Mouse (Mus musculus): ENCODE data around the gene Lce1k. TPM values are rescaled to one million over a fixed set of nuclear protein-coding genes. Genes with fewer than 3 reads are reported as not detected.
"Not testable (repeated sequence)": the region's sequence is repeated elsewhere in the genome, so short reads cannot be mapped to it uniquely, and the experiment has no call there.

Gene Lce1k
- polyA plus RNA-seq (2015; fragmentation: Nextera tagmentation; extraction: Ambion mirVana): 1.3 TPM in 1 of 2 replicates, not detected in the other

DNA sequence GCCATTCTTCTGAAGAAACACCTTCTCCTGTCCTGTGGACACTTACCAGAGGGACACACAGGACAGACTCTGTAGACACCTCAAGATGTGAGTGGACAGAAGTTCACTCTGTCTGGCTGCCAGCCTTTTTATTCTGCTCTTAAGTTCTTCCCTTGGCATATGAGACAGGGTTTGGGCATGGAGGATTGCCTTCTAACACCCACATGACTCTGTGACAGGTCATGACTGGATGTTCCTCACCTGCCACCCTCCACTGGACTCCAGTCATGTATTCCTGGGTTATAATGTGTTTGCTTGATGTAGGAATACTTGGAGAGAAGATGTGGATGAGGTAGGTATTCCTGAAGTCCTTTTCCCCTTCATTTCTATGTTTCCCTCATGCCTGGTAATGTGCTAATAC lies at the start of gene Lce1k:
Gene Lce1k, minus strand, starts transcription at position 101 of the 400 bp plus-strand sequence.
- Histone ChIP-seq H3K9me3 (no peaks in the 10 kb centered on the region), H3K4me3 (no peak within 1 kb of the TSS), H3K27me3 (no peaks in the 10 kb centered on the region), H3K4me1 (no peaks in the 10 kb centered on the region), H3K36me3 (no peaks in the 10 kb centered on the region), H3K9ac (no peak within 1 kb of the TSS), H3K4me2 (no peak within 1 kb of the TSS), H3K27ac (no peak within 1 kb of the TSS)
- ATAC-seq (ENCODE audit: insufficient number of reproducible peaks, low FRiP score, low TSS enrichment, low read depth): no peak

DNA sequence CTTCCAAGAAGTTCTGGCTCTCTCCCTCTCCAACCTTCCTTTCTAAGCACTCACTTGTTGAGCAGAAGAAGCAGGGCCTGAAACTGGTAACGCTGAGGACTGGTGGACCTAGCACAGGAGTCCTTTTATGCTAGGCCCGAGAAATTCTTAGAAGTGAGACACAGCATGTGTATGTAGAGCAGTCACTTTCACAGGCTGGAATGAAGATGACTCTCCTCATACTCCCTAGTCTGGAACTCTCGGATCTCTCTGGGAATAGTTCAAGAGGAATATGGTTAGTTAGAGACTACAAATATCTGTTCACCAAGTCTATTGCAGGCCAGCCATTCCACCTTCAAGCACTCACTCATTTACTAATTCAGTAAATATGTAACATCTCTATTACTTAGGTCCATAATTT lies 43.5 kb upstream of the Lce1k start, which contains the start of gene Lce1l:
Gene Lce1l, minus strand, starts transcription at position 101 of the 400 bp plus-strand sequence.
- no peak within 1 kb of the TSS for H3K9ac ChIP-seq
- ATAC-seq (ENCODE audit: insufficient number of reproducible peaks, low FRiP score, low TSS enrichment, low read depth): no peak
- no peaks in the 10 kb centered on the region for H3K36me3 ChIP-seq
- H3K4me3 ChIP-seq: no peak within 1 kb of the TSS
- 81% methylated on average over 3 of the region's 3 CpGs for WGBS
- H3K4me2 ChIP-seq: no peak within 1 kb of the TSS
- no peaks in the 10 kb centered on the region for H3K27me3 ChIP-seq
- no peaks in the 10 kb centered on the region for H3K9me3 ChIP-seq
- H3K4me1 ChIP-seq: no peaks in the 10 kb centered on the region
- no peak within 1 kb of the TSS for H3K27ac ChIP-seq

DNA sequence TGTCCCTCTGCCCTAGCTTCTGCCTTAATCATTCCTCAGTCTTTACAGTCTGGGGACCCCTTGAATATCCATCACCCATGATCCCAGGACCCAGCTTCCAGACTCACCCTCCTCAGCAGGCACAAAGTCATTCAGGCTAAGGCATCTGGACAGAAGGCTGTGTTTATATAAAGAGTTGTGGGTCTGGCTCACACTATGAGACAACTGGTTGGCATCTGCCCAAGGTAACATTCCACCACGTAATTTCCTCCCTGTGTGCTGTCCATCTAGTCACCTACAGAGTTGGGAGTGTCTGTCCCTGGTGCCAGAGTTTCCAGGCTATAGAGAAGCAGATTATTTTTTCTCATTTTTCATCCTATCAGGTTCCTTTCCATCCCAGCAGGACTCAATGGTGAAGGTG lies 19.4 kb upstream of the Lce1k start, which contains the start of gene Kprp:
Gene Kprp, minus strand, starts transcription at position 140 of the 400 bp plus-strand sequence.
- H3K9ac ChIP-seq: no peak within 1 kb of the TSS
- no peaks in the 10 kb centered on the region for H3K36me3 ChIP-seq
- no peaks in the 10 kb centered on the region for H3K27me3 ChIP-seq
- no peaks in the 10 kb centered on the region for H3K9me3 ChIP-seq
- WGBS: 46% methylated on average over 1 of the region's 1 CpGs
- no peak within 1 kb of the TSS for H3K27ac ChIP-seq
- no peak within 1 kb of the TSS for H3K4me3 ChIP-seq
- H3K4me1 ChIP-seq: no peaks in the 10 kb centered on the region
- ATAC-seq (ENCODE audit: insufficient number of reproducible peaks, low FRiP score, low TSS enrichment, low read depth): no peak
- no peak within 1 kb of the TSS for H3K4me2 ChIP-seq

DNA sequence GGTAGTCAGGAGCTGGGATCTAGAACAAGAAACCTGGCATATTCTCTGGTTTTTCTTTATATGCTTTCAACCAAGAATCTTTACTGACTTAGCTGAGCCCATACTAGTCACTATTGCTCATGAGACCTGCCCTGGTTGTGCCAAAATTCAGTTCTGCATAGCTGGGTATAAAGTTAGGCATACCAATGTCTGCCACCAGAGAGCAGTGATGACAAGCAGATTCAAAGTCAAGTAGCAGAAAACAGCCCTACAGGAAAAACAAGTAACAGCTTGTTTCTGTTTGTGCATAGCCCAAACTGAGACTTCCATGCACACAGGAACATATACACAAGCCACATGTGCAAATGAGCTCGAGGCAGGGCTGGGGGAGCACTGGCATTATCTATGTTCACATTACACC lies 18.1 kb upstream of the Lce1k start:
- ATAC-seq (ENCODE audit: insufficient number of reproducible peaks, low FRiP score, low TSS enrichment, low read depth): no peak
- Histone ChIP-seq H3K9ac (no peak overlapping the region), H3K27me3 (no peaks in the 10 kb centered on the region), H3K27ac (no peak overlapping the region), H3K4me3 (no peak overlapping the region), H3K9me3 (no peaks in the 10 kb centered on the region), H3K4me2 (no peak overlapping the region), H3K36me3 (no peaks in the 10 kb centered on the region), H3K4me1 (no peaks in the 10 kb centered on the region)
- 32% methylated on average over 1 of the region's 1 CpGs for WGBS

DNA sequence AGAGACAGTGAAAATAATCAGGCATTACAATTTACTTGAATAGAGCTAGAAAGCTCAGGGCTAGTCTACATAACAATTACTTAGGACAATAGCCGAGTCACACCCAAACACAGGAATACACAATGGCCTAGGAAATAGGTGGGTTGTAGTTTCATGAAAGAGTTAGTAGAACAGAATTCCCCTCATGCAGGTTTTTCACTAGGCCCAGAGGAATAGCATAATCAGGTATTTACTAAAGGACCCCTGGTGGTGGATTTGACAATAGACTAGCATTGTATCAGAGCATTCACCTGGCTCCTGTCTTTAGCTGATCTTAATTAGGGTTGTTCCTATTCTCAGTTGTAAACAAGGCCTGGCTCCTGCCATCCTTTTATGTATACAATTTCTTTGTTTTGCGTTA lies 8.3 kb upstream of the Lce1k start:
- H3K4me2 ChIP-seq; H3K27me3 ChIP-seq; H3K4me1 ChIP-seq; H3K36me3 ChIP-seq; H3K27ac ChIP-seq; ATAC-seq (ENCODE audit: insufficient number of reproducible peaks, low FRiP score, low TSS enrichment, low read depth); H3K4me3 ChIP-seq; H3K9me3 ChIP-seq; H3K9ac ChIP-seq: not testable (repeated sequence)
- WGBS: 87% methylated on average over 2 of the region's 2 CpGs

DNA sequence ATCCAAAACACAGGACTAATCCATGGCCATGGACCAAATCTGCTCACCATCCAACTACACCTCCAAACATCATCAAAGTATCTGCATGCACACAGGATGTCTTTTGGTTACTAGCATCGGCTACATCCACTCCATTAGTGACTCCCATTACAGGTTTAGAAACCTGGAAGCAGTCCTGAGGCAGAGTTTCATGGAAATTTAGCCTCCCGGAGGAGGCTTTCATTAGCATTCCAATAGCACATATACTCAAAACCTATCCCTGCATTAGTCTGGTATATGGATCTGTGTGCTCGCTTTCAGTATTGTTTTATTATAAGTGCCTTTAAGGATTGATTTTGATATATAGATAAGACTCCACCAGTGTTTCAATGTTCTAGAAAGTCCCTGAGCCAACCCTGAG lies 7.9 kb upstream of the Lce1k start:
- H3K4me3 ChIP-seq: no peak overlapping the region
- H3K4me2 ChIP-seq: no peak overlapping the region
- H3K9me3 ChIP-seq: no peaks in the 10 kb centered on the region
- ATAC-seq (ENCODE audit: insufficient number of reproducible peaks, low FRiP score, low TSS enrichment, low read depth): no peak
- H3K36me3 ChIP-seq: no peaks in the 10 kb centered on the region
- WGBS: 90% methylated on average over 3 of the region's 3 CpGs
- H3K27me3 ChIP-seq: no peaks in the 10 kb centered on the region
- no peak overlapping the region for H3K27ac ChIP-seq
- no peaks in the 10 kb centered on the region for H3K4me1 ChIP-seq
- H3K9ac ChIP-seq: no peak overlapping the region

DNA sequence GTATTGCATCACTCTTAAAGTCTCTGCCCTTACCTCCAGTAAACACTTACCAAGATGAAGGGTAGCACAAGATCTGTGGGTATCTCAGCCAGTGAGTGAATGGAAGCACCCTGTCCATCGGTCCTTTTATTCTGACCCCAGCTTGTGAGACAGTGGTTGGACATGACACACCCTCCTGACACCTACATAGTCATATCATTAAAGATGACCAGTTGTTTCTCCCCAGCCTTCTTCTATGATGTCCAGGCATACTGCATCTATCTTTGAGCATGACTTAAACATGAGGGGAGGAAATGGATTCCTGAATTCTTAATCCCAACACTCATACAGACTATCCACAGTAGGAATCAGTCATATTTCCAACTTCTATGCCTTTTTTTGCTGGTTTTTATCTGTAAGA lies 17.3 kb downstream of the Lce1k start, which contains the start of gene Lce1j:
Gene Lce1j, minus strand, starts transcription at position 101 of the 400 bp plus-strand sequence.
- Histone ChIP-seq H3K4me3 (no peak within 1 kb of the TSS), H3K4me2 (no peak within 1 kb of the TSS), H3K9ac (no peak within 1 kb of the TSS), H3K9me3 (no peaks in the 10 kb centered on the region), H3K27ac (no peak within 1 kb of the TSS), H3K36me3 (no peaks in the 10 kb centered on the region), H3K4me1 (no peaks in the 10 kb centered on the region), H3K27me3 (no peaks in the 10 kb centered on the region)
- 94% methylated on average over 1 of the region's 1 CpGs for WGBS
- ATAC-seq (ENCODE audit: insufficient number of reproducible peaks, low FRiP score, low TSS enrichment, low read depth): no peak

DNA sequence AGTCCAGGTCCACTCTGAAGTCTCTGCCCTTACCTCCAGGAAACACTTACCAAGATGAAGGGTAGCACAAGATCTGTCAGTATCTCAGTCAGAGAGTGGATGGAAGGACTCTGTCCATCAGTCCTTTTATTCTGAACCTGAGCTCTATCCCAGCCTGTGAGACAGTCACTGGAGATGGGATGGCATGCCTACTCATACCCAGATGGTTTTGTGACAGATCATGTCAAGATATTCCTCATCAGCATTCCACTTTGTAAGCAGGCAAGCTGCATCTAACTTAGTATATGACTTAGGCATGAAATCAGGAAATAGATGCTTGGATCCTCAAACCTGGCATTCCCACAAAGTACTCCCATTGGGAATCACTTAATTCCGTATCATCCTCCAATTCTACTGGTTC lies 28.9 kb downstream of the Lce1k start, which contains the start of gene Lce1i:
Gene Lce1i, minus strand, starts transcription at position 101 of the 400 bp plus-strand sequence.
- no peak within 1 kb of the TSS for H3K4me3 ChIP-seq
- no peaks in the 10 kb centered on the region for H3K27me3 ChIP-seq
- H3K4me1 ChIP-seq: no peaks in the 10 kb centered on the region
- H3K27ac ChIP-seq: no peak within 1 kb of the TSS
- H3K9ac ChIP-seq: no peak within 1 kb of the TSS
- H3K9me3 ChIP-seq: no peaks in the 10 kb centered on the region
- no peak for ATAC-seq (ENCODE audit: insufficient number of reproducible peaks, low FRiP score, low TSS enrichment, low read depth)
- H3K4me2 ChIP-seq: no peak within 1 kb of the TSS
- WGBS: 76% methylated on average over 1 of the region's 1 CpGs
- no peaks in the 10 kb centered on the region for H3K36me3 ChIP-seq

DNA sequence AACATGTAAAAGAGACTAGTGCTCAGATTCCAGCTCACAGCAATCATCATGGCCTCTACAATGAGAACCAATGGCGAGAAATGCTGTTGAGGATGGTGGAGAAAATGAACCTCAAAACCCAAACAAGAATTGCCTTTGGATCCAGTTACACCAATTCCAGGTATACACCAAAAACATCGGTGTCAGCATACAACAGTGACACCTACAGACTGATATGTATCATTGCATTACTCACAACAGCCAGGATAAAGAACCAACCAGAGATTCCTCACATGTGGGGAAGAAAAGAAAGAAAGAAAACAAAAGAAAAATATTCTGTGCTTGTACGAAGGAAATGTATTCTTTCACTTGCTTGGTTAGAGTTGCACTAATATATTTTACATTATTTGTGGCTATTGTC lies 36.1 kb downstream of the Lce1k start:
- Histone ChIP-seq H3K27me3 (no peaks in the 10 kb centered on the region), H3K9ac (no peak overlapping the region), H3K4me2 (no peak overlapping the region), H3K36me3 (no peaks in the 10 kb centered on the region), H3K4me3 (no peak overlapping the region), H3K4me1 (no peaks in the 10 kb centered on the region), H3K9me3 (no peaks in the 10 kb centered on the region), H3K27ac (no peak overlapping the region)
- WGBS: 18% methylated on average over 3 of the region's 3 CpGs
- no peak for ATAC-seq (ENCODE audit: insufficient number of reproducible peaks, low FRiP score, low TSS enrichment, low read depth)

DNA sequence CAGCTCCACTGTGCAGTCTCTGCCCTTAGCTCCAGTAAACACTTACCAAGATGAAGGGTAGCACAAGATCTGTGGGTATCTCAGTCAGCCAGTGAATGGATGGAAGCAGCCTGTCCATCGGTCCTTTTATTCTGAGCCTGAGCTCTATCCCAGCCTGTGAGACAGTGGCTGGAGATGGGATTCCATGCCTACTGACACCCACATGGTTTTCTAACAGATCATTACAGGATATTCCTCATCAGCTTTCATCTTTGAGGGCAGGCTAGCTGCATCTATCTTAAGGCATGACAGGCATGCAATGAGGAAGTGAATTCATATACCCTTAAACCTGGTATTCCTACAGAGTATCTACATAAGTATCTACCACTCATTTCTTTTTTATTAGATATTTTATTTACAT lies 42.7 kb downstream of the Lce1k start, which contains the start of gene Lce1h:
Gene Lce1h, minus strand, starts transcription at position 101 of the 400 bp plus-strand sequence.
- H3K4me3 ChIP-seq: no peak within 1 kb of the TSS
- H3K9ac ChIP-seq: no peak within 1 kb of the TSS
- WGBS: 83% methylated on average over 1 of the region's 1 CpGs

More for the DNA sequence above, 42.7 kb downstream of the Lce1k start, which contains the start of gene Lce1h:
- Histone ChIP-seq H3K36me3 (no peaks in the 10 kb centered on the region), H3K27ac (no peak within 1 kb of the TSS), H3K4me1 (no peaks in the 10 kb centered on the region), H3K27me3 (no peaks in the 10 kb centered on the region), H3K4me2 (no peak within 1 kb of the TSS), H3K9me3 (no peaks in the 10 kb centered on the region)
- no peak for ATAC-seq (ENCODE audit: insufficient number of reproducible peaks, low FRiP score, low TSS enrichment, low read depth)

Other genes starting within 250 kb of the Lce1k start
- gene Ivl, start 234.2 kb downstream of the Lce1k start, polyA plus RNA-seq (2015; fragmentation: Nextera tagmentation; extraction: Ambion mirVana): 19.2 and 25.9 TPM in 2 replicates
- gene Smcp, start 218.9 kb downstream of the Lce1k start, polyA plus RNA-seq (2015; fragmentation: Nextera tagmentation; extraction: Ambion mirVana): not detected in 2 replicates
- gene 2210017I01Rik, start 200.4 kb downstream of the Lce1k start, polyA plus RNA-seq (2015; fragmentation: Nextera tagmentation; extraction: Ambion mirVana): 0.37 TPM in 1 of 2 replicates, not detected in the other
- gene Lce6a, start 186.2 kb downstream of the Lce1k start, polyA plus RNA-seq (2015; fragmentation: Nextera tagmentation; extraction: Ambion mirVana): 7.3 and 8.9 TPM in 2 replicates
- 1.5 and 9.5 TPM in 2 replicates for gene Lce1a1, start 159.6 kb downstream of the Lce1k start, polyA plus RNA-seq (2015; fragmentation: Nextera tagmentation; extraction: Ambion mirVana)
- 0.33 and 1.3 TPM in 2 replicates for gene Lce1b, start 151.0 kb downstream of the Lce1k start, polyA plus RNA-seq (2015; fragmentation: Nextera tagmentation; extraction: Ambion mirVana)
- gene Lce1a2, start 137.6 kb downstream of the Lce1k start, polyA plus RNA-seq (2015; fragmentation: Nextera tagmentation; extraction: Ambion mirVana): 3.2 and 14.9 TPM in 2 replicates
- 2.9 and 15.4 TPM in 2 replicates for gene Lce1c, start 128.6 kb downstream of the Lce1k start, polyA plus RNA-seq (2015; fragmentation: Nextera tagmentation; extraction: Ambion mirVana)
- gene Lce1d, start 120.7 kb downstream of the Lce1k start, polyA plus RNA-seq (2015; fragmentation: Nextera tagmentation; extraction: Ambion mirVana): 0.77 and 2.2 TPM in 2 replicates
- 0.84 and 3.9 TPM in 2 replicates for gene Lce1e, start 98.8 kb downstream of the Lce1k start, polyA plus RNA-seq (2015; fragmentation: Nextera tagmentation; extraction: Ambion mirVana)
- 1.5 and 5.1 TPM in 2 replicates for gene Lce1f, start 87.5 kb downstream of the Lce1k start, polyA plus RNA-seq (2015; fragmentation: Nextera tagmentation; extraction: Ambion mirVana)
- not detected in 2 replicates for gene Gm38119, start 68.8 kb downstream of the Lce1k start, polyA plus RNA-seq (2015; fragmentation: Nextera tagmentation; extraction: Ambion mirVana)
- 0.97 and 2.9 TPM in 2 replicates for gene Lce1g, start 55.6 kb downstream of the Lce1k start, polyA plus RNA-seq (2015; fragmentation: Nextera tagmentation; extraction: Ambion mirVana)
- 0.73 and 2.0 TPM in 2 replicates for gene Lce1h, start 42.8 kb downstream of the Lce1k start, polyA plus RNA-seq (2015; fragmentation: Nextera tagmentation; extraction: Ambion mirVana)
- gene Lce1i, start 29.0 kb downstream of the Lce1k start, polyA plus RNA-seq (2015; fragmentation: Nextera tagmentation; extraction: Ambion mirVana): 2.0 and 6.3 TPM in 2 replicates
- gene Lce1j, start 17.4 kb downstream of the Lce1k start, polyA plus RNA-seq (2015; fragmentation: Nextera tagmentation; extraction: Ambion mirVana): 0.91 and 1.7 TPM in 2 replicates
- gene Kprp, start 19.4 kb upstream of the Lce1k start, polyA plus RNA-seq (2015; fragmentation: Nextera tagmentation; extraction: Ambion mirVana): 1.2 and 5.7 TPM in 2 replicates
- 1.8 and 5.4 TPM in 2 replicates for gene Lce1l, start 43.4 kb upstream of the Lce1k start, polyA plus RNA-seq (2015; fragmentation: Nextera tagmentation; extraction: Ambion mirVana)
- 1.1 and 4.7 TPM in 2 replicates for gene 2310050C09Rik, start 62.3 kb upstream of the Lce1k start, polyA plus RNA-seq (2015; fragmentation: Nextera tagmentation; extraction: Ambion mirVana)
- gene Lce3a, start 118.3 kb upstream of the Lce1k start, polyA plus RNA-seq (2015; fragmentation: Nextera tagmentation; extraction: Ambion mirVana): 0.60 TPM in 1 of 2 replicates, not detected in the other
- gene Lce3b, start 125.1 kb upstream of the Lce1k start, polyA plus RNA-seq (2015; fragmentation: Nextera tagmentation; extraction: Ambion mirVana): not detected in 2 replicates
- 4.7 and 11.3 TPM in 2 replicates for gene Lce3c, start 136.6 kb upstream of the Lce1k start, polyA plus RNA-seq (2015; fragmentation: Nextera tagmentation; extraction: Ambion mirVana)
- not detected in 2 replicates for gene Lce3d, start 149.5 kb upstream of the Lce1k start, polyA plus RNA-seq (2015; fragmentation: Nextera tagmentation; extraction: Ambion mirVana)
- 0.66 TPM in 1 of 2 replicates, not detected in the other for gene Lce3e, start 159.2 kb upstream of the Lce1k start, polyA plus RNA-seq (2015; fragmentation: Nextera tagmentation; extraction: Ambion mirVana)
- 58.4 and 77.7 TPM in 2 replicates for gene Lce3f, start 184.3 kb upstream of the Lce1k start, polyA plus RNA-seq (2015; fragmentation: Nextera tagmentation; extraction: Ambion mirVana)
- 33.4 and 55.3 TPM in 2 replicates for gene Crct1, start 207.8 kb upstream of the Lce1k start, polyA plus RNA-seq (2015; fragmentation: Nextera tagmentation; extraction: Ambion mirVana)
- gene Lce1m, start 211.2 kb upstream of the Lce1k start, polyA plus RNA-seq (2015; fragmentation: Nextera tagmentation; extraction: Ambion mirVana): 2.3 and 24.6 TPM in 2 replicates

Data from limb, embryonic 15.5 days (tissue).